ENCODE assay signal across 8 mouse cellular contexts in the genomic region with DNA sequence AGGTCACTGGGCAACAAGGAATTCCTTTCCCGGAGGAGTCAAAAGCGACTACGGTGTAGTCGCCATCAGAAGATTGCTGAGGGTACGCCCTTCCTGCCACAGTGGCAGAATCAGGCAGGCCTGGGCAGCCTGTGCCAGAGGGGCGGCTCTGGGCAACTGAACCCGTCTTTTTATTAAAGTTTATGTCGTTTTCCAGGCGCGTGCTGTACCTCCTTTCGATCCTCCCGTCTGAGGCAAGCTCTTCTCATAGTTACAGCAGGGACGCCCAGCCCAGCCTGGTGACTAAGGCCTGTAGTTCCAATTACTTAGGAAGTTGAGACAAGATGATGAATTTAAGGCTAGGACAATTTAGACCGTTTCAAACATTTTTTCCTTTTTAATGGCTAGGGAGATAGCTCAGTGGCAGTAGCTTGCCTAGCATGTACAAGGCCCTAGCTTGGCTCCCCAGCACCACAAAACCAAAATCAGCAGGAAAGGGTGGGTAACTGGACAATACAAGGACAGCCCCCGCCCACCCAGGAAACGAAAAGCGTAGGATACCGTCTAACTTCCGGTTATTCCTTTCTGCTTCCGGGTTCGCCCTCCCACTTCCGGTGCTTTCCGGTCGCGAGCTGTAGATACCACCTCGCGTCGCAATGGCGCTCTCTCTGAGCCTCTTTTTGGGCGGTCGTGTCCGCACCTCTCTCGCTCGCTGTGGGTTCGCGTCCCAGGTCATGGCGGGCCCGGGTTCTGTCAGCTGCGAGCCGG. TPM values are rescaled to one million over a fixed set of nuclear protein-coding genes. Genes with fewer than 3 reads are reported as not detected.
A peak's percentile ranks its signal among the peaks of the same experiment; 100 is the strongest.
DNase-seq lines count a peak whose midpoint lies in the region; ATAC-seq and TF ChIP-seq lines count a peak whose summit lies in the region.

A gene (plus strand): TSS at position 591 of the 747 bp plus-strand sequence.

- peak within 1 kb of the TSS; percentile 86 for H3K4me2 ChIP-seq in embryonic facial prominence, embryonic 13.5 days
- peak within 1 kb of the TSS; percentile 76 for H3K4me2 ChIP-seq in limb, embryonic 11.5 days (ENCODE audit: low read depth, severe bottlenecking)
- peak within 1 kb of the TSS; percentile 78 for H3K4me2 ChIP-seq in midbrain, embryonic 13.5 days (replicated peaks)

- no peak for TF ChIP-seq CTCF in kidney, adult 2 months (conservative IDR thresholded peaks at IDR 0.05; ENCODE audit: insufficient read depth, insufficient read length, low read depth, low read length)
- TF ChIP-seq CTCF in small intestine, adult 2 months (IDR thresholded peaks at IDR 0.05; ENCODE audit: extremely low read depth, insufficient read length, insufficient replicate concordance, low read depth, low read length): no peak

- H3K27ac ChIP-seq in embryonic facial prominence, embryonic 13.5 days: peak within 1 kb of the TSS; percentile 83
- peak within 1 kb of the TSS; percentile 65 for H3K27ac ChIP-seq in kidney, adult 2 months (ENCODE audit: insufficient read depth, low read depth, low read length)
- H3K27ac ChIP-seq in limb, embryonic 11.5 days (replicated peaks; ENCODE audit: low read depth, low read length): peak within 1 kb of the TSS; percentile 38; the same call in 1 of the 2 replicates
- H3K27ac ChIP-seq in midbrain, embryonic 13.5 days: peak within 1 kb of the TSS; percentile 73
- peak within 1 kb of the TSS; percentile 31 for H3K27ac ChIP-seq in small intestine, adult 2 months (ENCODE audit: insufficient read depth, low read depth, low read length)

- WGBS in embryonic facial prominence, embryonic 13.5 days: 26% methylated on average over 40 of the region's 40 CpGs
- WGBS in kidney, adult 2 months: 26% methylated on average over 40 of the region's 40 CpGs
- 26% methylated on average over 40 of the region's 40 CpGs for WGBS in limb, embryonic 11.5 days
- 26% methylated on average over 40 of the region's 40 CpGs for WGBS in midbrain, embryonic 13.5 days
- 27% methylated on average over 40 of the region's 40 CpGs for WGBS in small intestine, adult 2 months

- peaks cover 33% of the 10 kb centered on the region for H3K27me3 ChIP-seq in embryonic facial prominence, embryonic 13.5 days
- no peaks in the 10 kb centered on the region for H3K27me3 ChIP-seq in kidney, adult 2 months (replicated peaks; ENCODE audit: control insufficient read depth, insufficient read depth, low read length)
- H3K27me3 ChIP-seq in limb, embryonic 11.5 days (ENCODE audit: control insufficient read depth, insufficient read depth, low read length): no peaks in the 10 kb centered on the region
- peaks cover 37% of the 10 kb centered on the region for H3K27me3 ChIP-seq in midbrain, embryonic 13.5 days
- H3K27me3 ChIP-seq in small intestine, adult 2 months (ENCODE audit: control insufficient read depth, insufficient read depth, low read length): no peaks in the 10 kb centered on the region

- peak within 1 kb of the TSS; percentile 89 for H3K4me3 ChIP-seq in embryonic facial prominence, embryonic 13.5 days
- H3K4me3 ChIP-seq in kidney, adult 2 months (ENCODE audit: insufficient read depth, low read depth, low read length): peak within 1 kb of the TSS; percentile 94
- peak within 1 kb of the TSS; percentile 96 for H3K4me3 ChIP-seq in limb, embryonic 11.5 days (ENCODE audit: low read depth, low read length)
- peak within 1 kb of the TSS; percentile 80 for H3K4me3 ChIP-seq in midbrain, embryonic 13.5 days (replicated peaks)
- peak within 1 kb of the TSS; percentile 88 for H3K4me3 ChIP-seq in small intestine, adult 2 months (ENCODE audit: low read depth, low read length)

- H3K9ac ChIP-seq in embryonic facial prominence, embryonic 13.5 days: peak within 1 kb of the TSS; percentile 91
- H3K9ac ChIP-seq in limb, embryonic 11.5 days (ENCODE audit: low read length): peak within 1 kb of the TSS; percentile 79
- H3K9ac ChIP-seq in midbrain, embryonic 13.5 days (replicated peaks): peak within 1 kb of the TSS; percentile 86

- peak; percentile 94 for DNase-seq in 416B (ENCODE audit: low read depth)
- peak; percentile 54 to 71 for DNase-seq in adrenal gland, postnatal 4 days (ENCODE audit: low spot score in 2 of 2)
- DNase-seq in heart, adult 18-20 months: peak; percentile 92 to 93
- peak; percentile 94 for DNase-seq in kidney, adult 2 months
- peak; percentile 88 for DNase-seq in limb, embryonic 11.5 days (ENCODE audit: low spot score)

- no peaks in the 10 kb centered on the region for H3K9me3 ChIP-seq in embryonic facial prominence, embryonic 13.5 days
- H3K9me3 ChIP-seq in limb, embryonic 11.5 days (ENCODE audit: control insufficient read depth, low read length): no peaks in the 10 kb centered on the region
- H3K9me3 ChIP-seq in midbrain, embryonic 13.5 days: no peaks in the 10 kb centered on the region

- H3K36me3 ChIP-seq in embryonic facial prominence, embryonic 13.5 days: peaks cover 25% of the 10 kb centered on the region
- no peaks in the 10 kb centered on the region for H3K36me3 ChIP-seq in kidney, adult 2 months (ENCODE audit: control insufficient read depth, insufficient read depth, low read length)
- peaks cover 6% of the 10 kb centered on the region for H3K36me3 ChIP-seq in limb, embryonic 11.5 days (ENCODE audit: control insufficient read depth, insufficient read depth, low read length)
- H3K36me3 ChIP-seq in midbrain, embryonic 13.5 days: peaks cover 22% of the 10 kb centered on the region
- H3K36me3 ChIP-seq in small intestine, adult 2 months (ENCODE audit: control insufficient read depth, insufficient read depth, low read length): peaks cover 17% of the 10 kb centered on the region

- peak; percentile 79 for TF ChIP-seq POLR2A in kidney, adult 2 months (IDR thresholded peaks at IDR 0.05; ENCODE audit: low read depth, low read length)
- peak; percentile 55; the same call in 1 of the 2 replicates for TF ChIP-seq POLR2A in small intestine, adult 2 months (IDR thresholded peaks at IDR 0.05; ENCODE audit: low read depth, low read length)

- ATAC-seq in embryonic facial prominence, embryonic 13.5 days (ENCODE audit: insufficient number of reproducible peaks, insufficient read depth, low FRiP score, low TSS enrichment, low read depth): peak; percentile 69
- peak; percentile 84 for ATAC-seq in limb, embryonic 11.5 days (ENCODE audit: insufficient number of reproducible peaks, low FRiP score, low TSS enrichment, low read depth)
- ATAC-seq in midbrain, embryonic 13.5 days: peak; percentile 95

- H3K4me1 ChIP-seq in embryonic facial prominence, embryonic 13.5 days: peaks cover 13% of the 10 kb centered on the region
- H3K4me1 ChIP-seq in kidney, adult 2 months (ENCODE audit: control insufficient read depth, insufficient read depth, low read length): peaks cover 7% of the 10 kb centered on the region; the same call in 1 of the 2 replicates
- 0 out of 2 replicates have a peak, but pooled peaks cover 5% of the 10 kb centered on the region for H3K4me1 ChIP-seq in limb, embryonic 11.5 days (ENCODE audit: control insufficient read depth, insufficient read depth, low read length)
- peaks cover 14% of the 10 kb centered on the region for H3K4me1 ChIP-seq in midbrain, embryonic 13.5 days (replicated peaks)
- H3K4me1 ChIP-seq in small intestine, adult 2 months (ENCODE audit: control insufficient read depth, insufficient read depth, insufficient read length, low read length): peaks cover 2% of the 10 kb centered on the region; the same call in 1 of the 2 replicates

RNA-seq across cellular contexts. Expression of the gene that starts here (rescaled TPM):
- 10 to 100 TPM; 52.0 to 58.2 TPM for total RNA-seq in adrenal gland, postnatal 4 days (2021)
- 52.2 and 52.5 TPM in 2 replicates for polyA plus RNA-seq in embryonic facial prominence, embryonic 13.5 days (2015; fragmentation: Nextera tagmentation; extraction: Ambion mirVana)
- 10 to 100 TPM; 26.1 to 30.2 TPM for total RNA-seq in heart, adult 18-20 months (2021)
- 21.6 TPM in 2 replicates for polyA plus RNA-seq in kidney, adult 2 months (2012; rRNA removed)
- 47.4 and 49.0 TPM in 2 replicates for polyA plus RNA-seq in limb, embryonic 11.5 days (2014; fragmentation: Nextera tagmentation; extraction: Ambion mirVana)
- 63.8 and 64.3 TPM in 2 replicates for polyA plus RNA-seq in midbrain, embryonic 13.5 days (2015; fragmentation: Nextera tagmentation; extraction: Ambion mirVana)
- polyA plus RNA-seq in small intestine, adult 2 months (2012; rRNA removed): 8.9 and 12.3 TPM in 2 replicates

Comparison
In these comparisons a context has a peak if more than half of its experiments do, and no peak if none do; other contexts are left out.
1. Peak in every context shown above with its lines: DNase-seq, ATAC-seq, H3K4me3 ChIP-seq and H3K27ac ChIP-seq.
2. H3K27ac ChIP-seq: peak in every context shown above with its lines; median percentile 83 in embryonic facial prominence, embryonic 13.5 days; 73 in midbrain, embryonic 13.5 days; 65 in kidney, adult 2 months; 38 in limb, embryonic 11.5 days; 31 in small intestine, adult 2 months.